Mouse (Mus musculus) lung, adult 2 months (tissue): ENCODE data around the gene Maged2.
"Not testable (repeated sequence)": the region's sequence is repeated elsewhere in the genome, so short reads cannot be mapped to it uniquely, and the experiment has no call there.

ENCODE experiments used
- CTCF ChIP-seq: fragments of 200-500 bp; IDR thresholded peaks from 2 replicates; pipeline ENCODE4 v1.5.1; 2011; ENCODE audit warnings: mild to moderate bottlenecking, low read length, control low read depth; ENCODE audit not compliant: insufficient read depth
- POLR2A ChIP-seq: fragments of 200-500 bp; IDR thresholded peaks from 2 replicates; pipeline ENCODE4 v1.6.1; 2011; ENCODE audit warnings: low read depth, mild to moderate bottlenecking, control low read depth, low read length, borderline replicate concordance; ENCODE audit errors: extremely low read depth

DNA sequence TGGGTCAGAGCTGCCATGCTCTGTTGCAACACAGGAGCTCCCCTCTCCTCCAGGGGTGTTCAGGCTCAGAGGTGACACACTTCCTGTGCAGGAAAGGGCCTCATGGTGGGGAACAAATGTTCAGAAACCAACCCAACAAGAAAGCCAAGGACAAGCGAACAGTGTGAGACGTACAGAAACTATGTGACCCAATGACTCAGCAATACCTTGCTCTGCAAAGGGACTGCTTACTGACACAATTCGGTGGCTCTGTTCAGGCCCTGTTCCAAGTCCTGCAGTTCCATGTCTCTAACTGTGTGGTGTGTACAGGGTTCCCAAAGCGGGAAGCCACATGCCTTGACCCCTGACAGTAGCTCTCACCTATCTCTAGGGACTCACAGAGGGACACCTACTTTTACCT, 13.2 kb downstream of the Maged2 start:
- TF ChIP-seq CTCF, POLR2A: not testable (repeated sequence)
